Mouse (Mus musculus) thymus, adult 2 months (tissue): Measurements from ENCODE around the gene Mtfr1l. TPM values are rescaled to one million over a fixed set of nuclear protein-coding genes. Genes with fewer than 3 reads are reported as not detected.
"Not testable (repeated sequence)": the region's sequence is repeated elsewhere in the genome, so short reads cannot be mapped to it uniquely, and the experiment has no call there.

ENCODE experiments used
- DNase-seq: peaks from one replicate; pipeline ENCODE4 v3.0.0; 2021
- H3K27ac ChIP-seq: fragments of 200-500 bp; 2 replicates; pipeline ENCODE4 v1.5.1; 2012; ENCODE audit warnings: low read length, control low read depth; ENCODE audit not compliant: control insufficient read depth, insufficient read depth
- H3K27me3 ChIP-seq: fragments of 200-500 bp; 2 replicates; pipeline ENCODE4 v1.6.1; 2012; ENCODE audit warnings: mild to moderate bottlenecking, low read length, moderate library complexity, mixed read lengths; ENCODE audit not compliant: control insufficient read depth, insufficient read depth
- H3K36me3 ChIP-seq: fragments of 200-500 bp; 2 replicates; pipeline ENCODE4 v1.6.1; 2012; ENCODE audit warnings: mild to moderate bottlenecking, low read length, moderate library complexity; ENCODE audit not compliant: control insufficient read depth, insufficient read depth
- H3K4me1 ChIP-seq: fragments of 200-500 bp; replicated peaks from 2 replicates; pipeline ENCODE4 v1.6.1; 2012; ENCODE audit warnings: low read length; ENCODE audit not compliant: control insufficient read depth, insufficient read depth
- H3K4me3 ChIP-seq: fragments of 200-500 bp; 2 replicates; pipeline ENCODE4 v1.5.1; 2012; ENCODE audit warnings: mild to moderate bottlenecking, low read length, control low read depth, moderate library complexity; ENCODE audit not compliant: control insufficient read depth, insufficient read depth
- CTCF ChIP-seq: fragments of 200-500 bp; IDR thresholded peaks from 2 replicates; pipeline ENCODE4 v1.5.1; 2012; ENCODE audit warnings: mild to moderate bottlenecking, control low read depth, low read length, moderate library complexity, borderline replicate concordance; ENCODE audit not compliant: control insufficient read depth, poor library complexity, insufficient read depth; ENCODE audit errors: extremely low read depth
- POLR2A ChIP-seq: fragments of 200-500 bp; IDR thresholded peaks from 2 replicates; pipeline ENCODE4 v1.6.1; 2012; ENCODE audit warnings: mild to moderate bottlenecking, low read length, control low read depth, moderate library complexity; ENCODE audit not compliant: control insufficient read depth, poor library complexity, insufficient read depth; ENCODE audit errors: extremely low read depth
- WGBS: fragments of 180-500 bp; shearing (Covaris S2); methylation state at CpG from one replicate; pipeline ENCODE4 v1.1.7; 2018; 5-methylcytosine and 5-hydroxymethylcytosine counted together
- polyA plus RNA-seq: library from polyadenylated mRNA; depleted of rRNA; stranded (reverse); fragments of >200 nt; gene quantifications from 2 replicates; pipeline ENCODE4 v1.2.3, GENCODE M21; 2012

Gene Mtfr1l
- polyA plus RNA-seq, 1 experiment = 77.3 TPM

GRCm38 (mm10) chr4:134494780-134495545 lies 40.2 kb downstream of the Mtfr1l start:
- Histone ChIP-seq H3K4me3 (no peak overlapping the region), H3K36me3 (no peaks in the 10 kb centered on the region), H3K27ac (peak overlapping the region; percentile 89), H3K4me1 (peaks cover 47% of the 10 kb centered on the region), H3K27me3 (no peaks in the 10 kb centered on the region)
- WGBS = 9% methylated on average over 16 of the region's 16 CpGs
- TF ChIP-seq POLR2A = no peak
- DNase-seq = peak; percentile 80

DNA sequence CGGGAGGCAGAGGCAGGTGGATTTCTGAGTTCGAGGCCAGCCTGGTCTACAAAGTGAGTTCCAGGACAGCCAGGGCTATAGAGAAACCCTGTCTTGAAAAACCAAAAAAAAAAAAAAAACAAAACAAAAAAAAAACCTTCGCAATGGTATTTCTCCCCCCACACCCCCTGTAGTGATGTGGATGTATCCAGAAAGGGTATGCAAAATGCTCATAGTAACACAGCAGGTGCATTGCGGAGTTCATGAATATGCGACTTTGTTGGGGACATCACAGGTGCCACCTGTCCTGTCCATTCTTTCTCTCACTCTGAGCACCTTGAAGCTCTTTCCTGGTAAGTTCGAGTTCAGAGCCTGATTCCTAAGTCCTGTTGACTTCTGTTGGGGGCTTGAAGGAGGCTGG lies 41.0 kb downstream of the Mtfr1l start:
- DNase-seq, H3K36me3 ChIP-seq, H3K27me3 ChIP-seq, H3K4me3 ChIP-seq, H3K27ac ChIP-seq: not testable (repeated sequence)
- peaks cover 50% of the 10 kb centered on the region for H3K4me1 ChIP-seq
- 83% methylated on average over 6 of the region's 6 CpGs for WGBS

DNA sequence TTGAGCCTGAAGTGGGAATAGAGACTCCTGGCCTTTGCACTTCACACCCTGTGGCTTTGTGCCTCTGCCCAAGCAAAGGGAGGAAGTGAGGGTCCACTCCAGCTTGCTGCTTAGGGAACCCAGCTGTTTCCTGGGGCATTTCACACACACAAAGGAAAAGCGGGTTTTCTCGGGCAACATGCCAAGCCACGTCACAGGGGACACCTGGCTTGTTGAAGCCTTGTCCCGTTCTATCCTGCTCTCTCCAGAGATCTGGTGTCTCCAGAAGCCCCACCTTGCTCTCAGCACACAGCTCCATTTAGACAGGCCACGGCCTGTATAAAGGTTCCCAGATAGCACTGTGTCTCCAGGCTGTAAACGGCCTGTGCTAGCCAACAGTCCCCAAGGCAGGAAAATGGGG lies 43.5 kb downstream of the Mtfr1l start:
- WGBS = 15% methylated on average over 6 of the region's 6 CpGs
- H3K4me1 ChIP-seq = peaks cover 39% of the 10 kb centered on the region
- TF ChIP-seq POLR2A (no peak), CTCF (no peak)

GRCm38 (mm10) chr4:134489986-134490665 lies 45.1 kb downstream of the Mtfr1l start:
- H3K27ac ChIP-seq = no peak overlapping the region
- WGBS = 83% methylated on average over 11 of the region's 11 CpGs

More for the DNA sequence above, 43.5 kb downstream of the Mtfr1l start:
- no peaks in the 10 kb centered on the region for H3K27me3 ChIP-seq
- no peak overlapping the region for H3K27ac ChIP-seq
- no peak overlapping the region for H3K4me3 ChIP-seq
- no peaks in the 10 kb centered on the region for H3K36me3 ChIP-seq
- no peak for DNase-seq

GRCm38 (mm10) chr4:134488211-134488610 lies 47.0 kb downstream of the Mtfr1l start:
- Histone ChIP-seq H3K4me1 (peaks cover 15% of the 10 kb centered on the region), H3K4me3 (no peak overlapping the region), H3K27ac (no peak overlapping the region), H3K27me3 (no peaks in the 10 kb centered on the region), H3K36me3 (no peaks in the 10 kb centered on the region)
- DNase-seq = no peak
- WGBS = over 99% methylated on average over 5 of the region's 5 CpGs
- no peak for TF ChIP-seq CTCF
- no peak for TF ChIP-seq POLR2A

More at GRCm38 (mm10) chr4:134489986-134490665, 45.1 kb downstream of the Mtfr1l start:
- TF ChIP-seq CTCF (no peak), POLR2A (no peak)
- Histone ChIP-seq H3K36me3 (no peaks in the 10 kb centered on the region), H3K27me3 (no peaks in the 10 kb centered on the region), H3K4me3 (no peak overlapping the region), H3K4me1 (peaks cover 24% of the 10 kb centered on the region)
- no peak for DNase-seq

GRCm38 (mm10) chr4:134485151-134485900 lies 49.9 kb downstream of the Mtfr1l start:
- Histone ChIP-seq H3K36me3 (no peaks in the 10 kb centered on the region), H3K27ac (no peak overlapping the region), H3K4me1 (0 out of 2 replicates have a peak, but pooled peaks cover 3% of the 10 kb centered on the region), H3K4me3 (no peak overlapping the region), H3K27me3 (no peaks in the 10 kb centered on the region)
- no peak for DNase-seq
- WGBS = 96% methylated on average over 5 of the region's 5 CpGs
- TF ChIP-seq CTCF (no peak), POLR2A (no peak)
